Mouse (Mus musculus) spleen, postnatal 0 days (tissue): Measurements from ENCODE around the gene Ints11. TPM values are rescaled to one million over a fixed set of nuclear protein-coding genes. Genes with fewer than 3 reads are reported as not detected.

Experiments used
- polyA plus RNA-seq: library from polyadenylated mRNA; unstranded; fragments of >200 nt; fragmentation: Nextera tagmentation; extraction: Ambion mirVana; gene quantifications from 2 replicates; pipeline ENCODE4 v1.2.1, GENCODE M21; 2015

Ints11 gene
- 31.6 and 32.7 TPM in 2 replicates for polyA plus RNA-seq

DNA sequence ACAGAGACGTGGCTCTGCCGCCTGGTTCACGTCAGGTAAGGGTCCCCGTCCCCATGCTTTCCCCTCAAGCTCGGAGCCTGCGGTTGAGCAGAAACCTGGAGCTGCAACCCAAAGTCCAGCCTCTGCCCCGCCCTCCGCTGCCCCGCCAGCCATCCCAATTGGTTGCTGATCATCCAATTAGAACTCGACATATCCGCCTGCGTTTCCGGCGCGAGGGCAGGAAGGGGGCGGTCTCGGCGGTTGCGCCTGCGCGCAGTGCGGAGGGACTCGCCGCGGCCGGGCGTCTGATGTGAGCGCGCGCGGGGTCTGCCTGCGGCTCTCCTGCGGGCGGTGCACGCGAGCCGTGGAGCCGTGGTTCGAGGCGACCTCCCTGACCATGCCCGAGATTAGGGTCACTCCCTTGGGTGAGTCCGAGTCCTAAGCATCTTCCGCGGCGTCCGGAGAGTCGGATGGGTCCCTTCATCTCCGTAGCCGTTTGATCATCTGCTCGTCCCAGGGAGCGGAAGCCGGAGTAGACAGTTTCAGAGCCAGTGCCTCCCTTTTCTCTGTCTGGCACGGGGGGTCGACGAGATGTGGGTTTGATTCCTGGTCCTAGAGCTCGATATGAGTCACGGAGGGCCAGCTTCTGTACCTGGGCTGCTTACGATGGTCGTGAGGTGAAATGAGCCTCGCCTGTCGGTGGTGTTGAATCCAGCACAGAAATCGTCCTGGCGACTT is at the start of gene Ints11, which contains the start of gene Cptp:
Gene Ints11, plus strand, starts transcription at position 230 of the 717 bp plus-strand sequence.
Gene Cptp, minus strand, starts transcription at position 124 of the 717 bp plus-strand sequence.

DNA sequence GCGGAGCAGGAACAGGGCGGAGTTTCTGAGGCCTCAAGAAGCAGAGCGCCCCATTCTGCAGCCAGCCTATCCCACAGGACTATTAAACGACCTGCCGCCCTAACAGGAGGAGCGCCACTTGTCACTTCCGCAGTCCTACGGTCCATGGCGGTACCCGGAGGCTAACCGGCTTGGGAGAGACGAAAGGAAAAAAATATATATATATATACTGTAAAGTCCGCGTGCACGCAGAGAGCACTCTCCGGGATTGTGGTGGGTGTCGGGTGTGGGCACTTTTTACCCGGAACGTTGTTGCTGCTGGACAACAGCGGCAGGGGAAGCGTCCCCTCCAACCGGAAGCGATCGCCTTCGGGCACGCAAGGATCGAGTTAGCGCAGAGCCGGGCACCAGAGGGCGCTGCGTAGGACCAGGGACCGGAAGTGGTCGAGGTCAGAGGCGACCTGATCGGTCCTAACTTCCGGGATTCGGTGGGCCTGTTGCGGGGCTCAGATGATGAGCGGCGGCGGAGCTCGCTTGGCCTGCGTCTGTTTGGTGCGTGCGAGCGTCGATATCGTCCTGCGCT is 38.1 kb upstream of the Ints11 start, which contains the start of gene Aurkaip1:
Gene Aurkaip1, plus strand, starts transcription at position 68 of the 562 bp plus-strand sequence.

DNA sequence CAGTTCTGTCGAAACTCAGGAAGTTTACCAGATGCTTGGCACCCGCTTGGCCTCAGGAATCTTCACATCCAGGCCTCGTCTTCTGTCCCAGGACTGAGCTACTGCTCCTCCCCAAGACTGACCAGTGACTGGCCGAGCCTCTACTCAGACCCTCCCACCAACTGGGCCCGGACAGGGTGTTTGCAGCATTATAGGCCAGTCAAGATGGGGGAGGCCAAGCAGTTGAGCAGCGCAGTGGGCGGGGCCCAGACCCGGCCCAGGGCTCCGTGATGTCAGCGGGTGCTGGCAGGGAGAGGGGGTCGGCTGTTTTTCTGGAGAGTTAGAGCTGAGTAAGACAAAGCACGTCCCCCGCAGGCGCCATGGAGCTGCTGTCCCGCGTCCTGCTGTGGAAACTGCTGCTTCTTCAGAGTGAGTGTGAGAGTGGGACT is 29.8 kb upstream of the Ints11 start, which contains the start of gene Mxra8:
Gene Mxra8, plus strand, starts transcription at position 198 of the 428 bp plus-strand sequence.

DNA sequence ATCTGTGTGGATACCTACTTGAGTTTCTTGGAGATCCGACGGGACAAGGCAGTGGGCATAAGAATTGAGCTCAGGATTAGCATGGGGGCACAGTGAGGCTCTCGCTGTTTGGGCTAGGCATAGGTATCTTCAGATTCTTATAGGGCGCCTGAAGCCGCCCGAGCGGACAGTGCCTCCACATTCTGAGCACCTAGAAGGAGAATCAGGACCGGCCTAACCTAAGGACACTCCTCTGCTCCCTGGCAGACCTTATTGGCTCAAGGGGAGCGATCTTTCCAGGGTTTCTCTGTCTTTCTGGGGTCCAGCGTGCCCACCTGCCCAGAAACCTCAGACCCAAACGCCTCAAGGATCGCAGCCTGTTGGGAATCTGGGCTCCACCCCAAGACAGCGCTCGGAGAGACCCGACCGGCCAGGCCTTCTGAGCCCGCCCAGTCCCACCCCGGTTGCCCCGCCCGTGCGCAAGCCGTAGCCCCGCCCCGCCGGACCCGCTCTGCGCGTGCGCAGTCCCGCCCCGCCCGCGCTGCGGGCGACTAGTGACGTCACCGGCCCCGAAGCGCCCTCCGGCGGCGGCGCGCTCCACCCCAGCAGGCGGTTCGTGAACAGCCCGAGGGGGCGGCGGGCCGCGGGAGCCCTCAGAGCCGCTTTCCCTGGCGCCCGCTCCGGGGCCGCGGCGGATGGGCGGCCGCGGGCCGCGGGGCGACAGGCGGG is 22.3 kb upstream of the Ints11 start, which contains the start of gene Dvl1:
Gene Dvl1, plus strand, starts transcription at position 532 of the 708 bp plus-strand sequence.

DNA sequence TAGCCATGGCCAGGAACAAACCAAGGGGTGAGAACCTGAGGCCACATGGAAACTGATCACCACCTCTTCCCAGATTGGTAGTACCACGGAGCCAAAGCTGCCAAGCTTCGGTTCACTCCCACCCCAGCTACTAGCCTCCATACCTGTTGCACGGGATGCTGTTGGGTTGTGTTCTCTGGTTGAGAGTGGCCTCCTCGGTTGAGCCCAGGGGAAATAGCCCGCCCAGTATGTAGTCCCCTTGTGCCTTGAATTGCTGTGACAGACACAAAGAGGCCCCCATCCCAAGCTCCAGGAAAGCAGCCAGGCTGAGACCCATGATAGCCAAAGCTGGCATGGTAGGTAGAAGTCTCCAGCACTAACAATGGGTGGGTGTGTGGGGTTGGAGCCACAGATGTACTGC is 6.3 kb upstream of the Ints11 start, which contains the start of gene Tas1r3:
Gene Tas1r3, minus strand, starts transcription at position 362 of the 400 bp plus-strand sequence.

DNA sequence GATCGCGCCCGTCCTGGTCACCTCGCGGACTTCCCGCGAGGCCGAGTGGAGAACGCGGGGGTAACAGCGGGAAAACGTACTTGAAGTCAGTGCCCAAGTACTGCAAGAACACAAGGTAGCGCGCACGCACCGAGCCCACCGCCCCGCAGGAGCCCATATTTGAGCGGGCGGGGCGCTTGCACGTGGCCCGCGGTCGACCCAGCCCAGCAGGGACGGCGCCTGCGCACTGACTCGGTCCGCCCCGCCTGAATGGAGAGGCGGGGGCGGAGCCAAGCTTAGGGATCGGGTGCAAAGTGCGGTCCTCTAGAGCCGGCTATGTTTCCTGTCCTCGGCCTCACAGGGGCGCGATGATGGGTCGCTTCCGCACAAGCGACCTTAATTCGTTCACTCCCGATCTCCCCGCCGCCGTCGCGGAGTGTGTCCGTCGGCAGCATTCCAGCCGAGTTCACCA is 22.2 kb downstream of the Ints11 start, which contains the start of the genes Pusl1 and Acap3:
Gene Pusl1, minus strand, starts transcription at position 231 of the 451 bp plus-strand sequence.
Gene Acap3, plus strand, starts transcription at position 272 of the 451 bp plus-strand sequence.

Other genes starting within 250 kb of the Ints11 start
- 54.0 and 56.7 TPM in 2 replicates for gene Cdk11b, start 244.7 kb upstream of the Ints11 start, polyA plus RNA-seq
- not detected in 2 replicates for gene Gm10563, start 224.1 kb upstream of the Ints11 start, polyA plus RNA-seq
- gene Mmp23, start 216.2 kb upstream of the Ints11 start, polyA plus RNA-seq, result 56.8 and 75.1 TPM in 2 replicates
- gene Mib2, start 200.3 kb upstream of the Ints11 start, polyA plus RNA-seq, result 7.3 and 10.4 TPM in 2 replicates
- gene Fndc10, start 175.2 kb upstream of the Ints11 start, polyA plus RNA-seq, result 2.0 and 3.1 TPM in 2 replicates
- 82.9 and 89.4 TPM in 2 replicates for gene Ssu72, start 164.7 kb upstream of the Ints11 start, polyA plus RNA-seq
- gene Tmem240, start 134.7 kb upstream of the Ints11 start, polyA plus RNA-seq, result 0.31 and 0.65 TPM in 2 replicates
- gene Atad3a, start 108.5 kb upstream of the Ints11 start, polyA plus RNA-seq, result 45.9 and 48.6 TPM in 2 replicates
- gene Vwa1, start 94.8 kb upstream of the Ints11 start, polyA plus RNA-seq, result 7.7 and 9.2 TPM in 2 replicates
- 0.05 TPM in 2 replicates for gene Tmem88b, start 83.7 kb upstream of the Ints11 start, polyA plus RNA-seq
- 0.41 and 0.63 TPM in 2 replicates for gene Ankrd65, start 79.1 kb upstream of the Ints11 start, polyA plus RNA-seq
- gene Mrpl20, start 66.7 kb upstream of the Ints11 start, polyA plus RNA-seq, result 202 and 239 TPM in 2 replicates
- 89.4 and 98.1 TPM in 2 replicates for gene Ccnl2, start 57.1 kb upstream of the Ints11 start, polyA plus RNA-seq
- gene Aurkaip1, start 38.3 kb upstream of the Ints11 start, polyA plus RNA-seq, result 120 and 131 TPM in 2 replicates
- gene Mxra8, start 29.9 kb upstream of the Ints11 start, polyA plus RNA-seq, result 46.8 and 65.4 TPM in 2 replicates
- 4.9 and 5.7 TPM in 2 replicates for gene Dvl1, start 22.1 kb upstream of the Ints11 start, polyA plus RNA-seq
- 0.14 and 0.18 TPM in 2 replicates for gene Tas1r3, start 6.2 kb upstream of the Ints11 start, polyA plus RNA-seq
- gene Cptp, start 106 bp upstream of the Ints11 start, polyA plus RNA-seq, result 7.5 and 8.4 TPM in 2 replicates
- gene Pusl1, start 22.2 kb downstream of the Ints11 start, polyA plus RNA-seq, result 26.0 and 27.2 TPM in 2 replicates
- gene Acap3, start 22.3 kb downstream of the Ints11 start, polyA plus RNA-seq, result 8.0 and 10.8 TPM in 2 replicates
- 73.1 and 76.2 TPM in 2 replicates for gene Ube2j2, start 74.3 kb downstream of the Ints11 start, polyA plus RNA-seq
- gene C1qtnf12, start 92.8 kb downstream of the Ints11 start, polyA plus RNA-seq, result 205 and 213 TPM in 2 replicates
- 6.3 and 6.5 TPM in 2 replicates for gene B3galt6, start 123.1 kb downstream of the Ints11 start, polyA plus RNA-seq
- 104 and 111 TPM in 2 replicates for gene Sdf4, start 123.3 kb downstream of the Ints11 start, polyA plus RNA-seq
- 1.2 and 1.3 TPM in 2 replicates for gene Tnfrsf4, start 144.3 kb downstream of the Ints11 start, polyA plus RNA-seq
- gene Tnfrsf18, start 156.6 kb downstream of the Ints11 start, polyA plus RNA-seq, result 1.2 and 2.7 TPM in 2 replicates
- gene Ttll10, start 189.9 kb downstream of the Ints11 start, polyA plus RNA-seq, result 0.16 and 0.45 TPM in 2 replicates
- gene 9430015G10Rik, start 240.4 kb downstream of the Ints11 start, polyA plus RNA-seq, result 8.9 and 9.5 TPM in 2 replicates